In genomic region chr11:105179523-105179922, GRCm38 (mm10) we compare ENCODE assay signal across 8 mouse cellular contexts. TPM values are rescaled to one million over a fixed set of nuclear protein-coding genes. Genes with fewer than 3 reads are reported as not detected.
DNase-seq lines count a peak whose midpoint lies in the region; ATAC-seq and TF ChIP-seq lines count a peak whose summit lies in the region.

No protein-coding gene starts in this region.

- no peak for TF ChIP-seq CTCF in liver, embryonic 14.5 days (IDR thresholded peaks at IDR 0.05; ENCODE audit: low read depth)
- no peak for TF ChIP-seq CTCF in stomach, postnatal 0 days (IDR thresholded peaks at IDR 0.05; ENCODE audit: low read depth)

- H3K27ac ChIP-seq in hindbrain, embryonic 11.5 days (ENCODE audit: low read depth, low read length): no peak overlapping the region
- peak overlapping the region; percentile 56 for H3K27ac ChIP-seq in liver, embryonic 14.5 days
- no peak overlapping the region; the same call in 1 of the 2 replicates for H3K27ac ChIP-seq in stomach, postnatal 0 days (replicated peaks)

- 89% methylated on average over 4 of the region's 4 CpGs for WGBS in hindbrain, embryonic 11.5 days
- 68% methylated on average over 4 of the region's 4 CpGs for WGBS in liver, embryonic 14.5 days (ENCODE audit: insufficient replicate concordance)
- 62% methylated on average over 4 of the region's 4 CpGs for WGBS in stomach, postnatal 0 days

- peak overlapping the region; percentile 81 for H3K4me2 ChIP-seq in hindbrain, embryonic 11.5 days (replicated peaks; ENCODE audit: low read depth, low read length)
- H3K4me2 ChIP-seq in liver, embryonic 14.5 days (ENCODE audit: low read depth): peak overlapping the region; percentile 83
- peak overlapping the region; percentile 85 for H3K4me2 ChIP-seq in stomach, postnatal 0 days (replicated peaks; ENCODE audit: low read depth)

- H3K27me3 ChIP-seq in megakaryocyte, embryonic 14.5 days (replicated peaks): no peaks in the 10 kb centered on the region
- H3K27me3 ChIP-seq in hindbrain, embryonic 11.5 days (ENCODE audit: control insufficient read depth, insufficient read depth, low read length): no peaks in the 10 kb centered on the region
- no peaks in the 10 kb centered on the region for H3K27me3 ChIP-seq in liver, embryonic 14.5 days (ENCODE audit: control insufficient read depth, insufficient read depth, low read length)
- no peaks in the 10 kb centered on the region for H3K27me3 ChIP-seq in stomach, postnatal 0 days (ENCODE audit: control insufficient read depth, insufficient read depth, low read length)

- ATAC-seq in megakaryocyte, adult 5-6 weeks (ENCODE audit: poor library complexity, severe bottlenecking): no peak
- ATAC-seq in hindbrain, embryonic 11.5 days (ENCODE audit: low FRiP score): no peak
- ATAC-seq in liver, embryonic 14.5 days (ENCODE audit: insufficient read depth): no peak
- no peak for ATAC-seq in stomach, postnatal 0 days (ENCODE audit: low FRiP score, low TSS enrichment)
- ATAC-seq in megakaryocyte-erythroid progenitor cell, adult 5-6 weeks (replicated peaks; ENCODE audit: low FRiP score, low TSS enrichment, poor library complexity, severe bottlenecking): no peak

- peaks cover 10% of the 10 kb centered on the region for H3K36me3 ChIP-seq in megakaryocyte, embryonic 14.5 days (replicated peaks; ENCODE audit: low read length)
- H3K36me3 ChIP-seq in hindbrain, embryonic 11.5 days (ENCODE audit: control insufficient read depth, insufficient read depth, low read length): peaks cover 4% of the 10 kb centered on the region; the same call in 1 of the 2 replicates
- H3K36me3 ChIP-seq in liver, embryonic 14.5 days (replicated peaks; ENCODE audit: control insufficient read depth, insufficient read depth, low read depth): peaks cover 4% of the 10 kb centered on the region
- peaks cover 3% of the 10 kb centered on the region; the same call in 1 of the 2 replicates for H3K36me3 ChIP-seq in stomach, postnatal 0 days (ENCODE audit: control insufficient read depth, insufficient read depth, low read length)

- H3K4me1 ChIP-seq in megakaryocyte, embryonic 14.5 days: peaks cover 28% of the 10 kb centered on the region
- H3K4me1 ChIP-seq in hindbrain, embryonic 11.5 days (replicated peaks; ENCODE audit: control insufficient read depth, insufficient read depth, low read length): no peaks in the 10 kb centered on the region
- peaks cover 14 to 16% of the 10 kb centered on the region in 2 experiments for H3K4me1 ChIP-seq in liver, embryonic 14.5 days (replicated peaks; ENCODE audit: control insufficient read depth in 2 of 2, insufficient read depth in 2 of 2, low read length in 1 of 2)
- H3K4me1 ChIP-seq in stomach, postnatal 0 days (replicated peaks; ENCODE audit: control insufficient read depth, insufficient read depth): 0 out of 2 replicates have a peak, but pooled peaks cover 3% of the 10 kb centered on the region

- DNase-seq in hindbrain, embryonic 11.5 days (ENCODE audit: low spot score): no peak
- no peak for DNase-seq in liver, embryonic 14.5 days (ENCODE audit: low read depth in 3 of 3, low spot score in 3 of 3)
- no peak for DNase-seq in stomach, postnatal 0 days (ENCODE audit: low spot score)
- no peak for DNase-seq in ovary, postnatal 14 days (ENCODE audit: low spot score)
- no peak for DNase-seq in left cerebral cortex, adult 11 months (ENCODE audit: low spot score)

- H3K9me3 ChIP-seq in megakaryocyte, embryonic 14.5 days: no peaks in the 10 kb centered on the region
- H3K9me3 ChIP-seq in hindbrain, embryonic 11.5 days (ENCODE audit: control insufficient read depth, low read length): no peaks in the 10 kb centered on the region
- no peaks in the 10 kb centered on the region for H3K9me3 ChIP-seq in liver, embryonic 14.5 days (ENCODE audit: control insufficient read depth, low read length)
- H3K9me3 ChIP-seq in stomach, postnatal 0 days (ENCODE audit: control insufficient read depth, low read length): no peaks in the 10 kb centered on the region

- no peak for TF ChIP-seq EP300 in liver, embryonic 14.5 days (IDR thresholded peaks at IDR 0.05; ENCODE audit: low read depth)
- no peak for TF ChIP-seq EP300 in stomach, postnatal 0 days (optimal IDR thresholded peaks at IDR 0.05)

- peak overlapping the region; percentile 2 for H3K4me3 ChIP-seq in megakaryocyte, embryonic 14.5 days (replicated peaks)
- peak overlapping the region; percentile 93 for H3K4me3 ChIP-seq in hindbrain, embryonic 11.5 days (ENCODE audit: low read depth, low read length)
- peak overlapping the region; percentile 78 to 84 for H3K4me3 ChIP-seq in liver, embryonic 14.5 days (ENCODE audit: insufficient read depth in 1 of 2, low read depth in 2 of 2, low read length in 2 of 2)
- no peak overlapping the region for H3K4me3 ChIP-seq in stomach, postnatal 0 days (ENCODE audit: low read depth, low read length)

- no peak overlapping the region; the same call in 1 of the 2 replicates for H3K9ac ChIP-seq in hindbrain, embryonic 11.5 days (ENCODE audit: low read depth, low read length)
- H3K9ac ChIP-seq in liver, embryonic 14.5 days (replicated peaks): peak overlapping the region; percentile 86
- H3K9ac ChIP-seq in stomach, postnatal 0 days (ENCODE audit: low read length): no peak overlapping the region

RNA-seq across cellular contexts. Expression of gene Tlk2, which starts 0.9 kb away (rescaled TPM):
- polyA plus RNA-seq in megakaryocyte, embryonic 14.5 days (2012; ENCODE audit: insufficient read depth, low replicate concordance): 4.4 and 5.8 TPM in 2 replicates
- 40.4 and 49.0 TPM in 2 replicates for total RNA-seq in megakaryocyte, adult 5-6 weeks (2015)
- total RNA-seq in megakaryocyte, adult 5-6 weeks (2017): 54.7 and 80.7 TPM in 2 replicates
- polyA plus RNA-seq in hindbrain, embryonic 11.5 days (2014; fragmentation: Nextera tagmentation; extraction: Ambion mirVana): 29.2 and 30.5 TPM in 2 replicates
- polyA plus RNA-seq in liver, embryonic 14.5 days (2012; rRNA removed): 12.0 and 16.3 TPM in 2 replicates
- polyA plus RNA-seq in liver, embryonic 14.5 days (2014; fragmentation: Nextera tagmentation; extraction: Ambion mirVana): 10.2 and 10.6 TPM in 2 replicates
- 7.4 and 8.4 TPM in 2 replicates for polyA plus RNA-seq in stomach, postnatal 0 days (2015; fragmentation: Nextera tagmentation; extraction: Ambion mirVana)
- total RNA-seq in megakaryocyte-erythroid progenitor cell, adult 5-6 weeks (2014; fragmentation: Nextera tagmentation): 42.9 and 52.9 TPM in 2 replicates
- 87.4 and 94.0 TPM in 2 replicates for total RNA-seq in megakaryocyte-erythroid progenitor cell, adult 5-6 weeks (2017)

RNA-seq across cellular contexts. Expression of gene Gm10842, which starts 32.8 kb away (rescaled TPM):
- not detected in 2 replicates for polyA plus RNA-seq in megakaryocyte, embryonic 14.5 days (2012; ENCODE audit: insufficient read depth, low replicate concordance)
- not detected in 2 replicates for total RNA-seq in megakaryocyte, adult 5-6 weeks (2015)
- not detected in 2 replicates for total RNA-seq in megakaryocyte, adult 5-6 weeks (2017)
- polyA plus RNA-seq in hindbrain, embryonic 11.5 days (2014; fragmentation: Nextera tagmentation; extraction: Ambion mirVana): not detected in 2 replicates
- not detected in 2 replicates for polyA plus RNA-seq in liver, embryonic 14.5 days (2012; rRNA removed)
- polyA plus RNA-seq in liver, embryonic 14.5 days (2014; fragmentation: Nextera tagmentation; extraction: Ambion mirVana): not detected in 2 replicates
- not detected in 2 replicates for polyA plus RNA-seq in stomach, postnatal 0 days (2015; fragmentation: Nextera tagmentation; extraction: Ambion mirVana)
- total RNA-seq in megakaryocyte-erythroid progenitor cell, adult 5-6 weeks (2014; fragmentation: Nextera tagmentation): not detected in 2 replicates
- not detected in 2 replicates for total RNA-seq in megakaryocyte-erythroid progenitor cell, adult 5-6 weeks (2017)

RNA-seq across cellular contexts. Expression of gene Mettl2, which starts 53.3 kb away (rescaled TPM):
- 2.8 and 3.7 TPM in 2 replicates for polyA plus RNA-seq in megakaryocyte, embryonic 14.5 days (2012; ENCODE audit: insufficient read depth, low replicate concordance)
- total RNA-seq in megakaryocyte, adult 5-6 weeks (2015): 6.7 and 10.0 TPM in 2 replicates
- 12.1 and 13.3 TPM in 2 replicates for total RNA-seq in megakaryocyte, adult 5-6 weeks (2017)
- polyA plus RNA-seq in hindbrain, embryonic 11.5 days (2014; fragmentation: Nextera tagmentation; extraction: Ambion mirVana): 45.5 and 45.9 TPM in 2 replicates
- 12.0 and 16.6 TPM in 2 replicates for polyA plus RNA-seq in liver, embryonic 14.5 days (2012; rRNA removed)
- 14.2 and 14.6 TPM in 2 replicates for polyA plus RNA-seq in liver, embryonic 14.5 days (2014; fragmentation: Nextera tagmentation; extraction: Ambion mirVana)
- polyA plus RNA-seq in stomach, postnatal 0 days (2015; fragmentation: Nextera tagmentation; extraction: Ambion mirVana): 14.9 and 15.0 TPM in 2 replicates
- 44.5 and 60.0 TPM in 2 replicates for total RNA-seq in megakaryocyte-erythroid progenitor cell, adult 5-6 weeks (2014; fragmentation: Nextera tagmentation)
- total RNA-seq in megakaryocyte-erythroid progenitor cell, adult 5-6 weeks (2017): 28.5 and 30.1 TPM in 2 replicates
